Mouse (Mus musculus) urinary bladder, adult 18-20 months (tissue): ENCODE results near the gene Clns1a.

Experiments
- DNase-seq, 2 experiments: peaks; one replicate each; pipeline ENCODE4 v3.0.0; 2022; ENCODE audit warnings: low spot score in 2 of 2, mixed read lengths in 2 of 2

The Clns1a gene

GRCm38 (mm10) chr7:97696506-97697254 is at the start of gene Clns1a:
Gene Clns1a, plus strand, starts transcription at chr7:97696634.
- DNase-seq, result peak; percentile 84 to 91

GRCm38 (mm10) chr7:97647656-97648055 is 48.8 kb upstream of the Clns1a start:
- DNase-seq, result no peak

GRCm38 (mm10) chr7:97650729-97651128 is 45.7 kb upstream of the Clns1a start:
- no peak for DNase-seq

- DNase-seq, result no peak
Observed at GRCm38 (mm10) chr7:97656144-97656543, 40.3 kb upstream of the Clns1a start.

GRCm38 (mm10) chr7:97661634-97662033 is 34.8 kb upstream of the Clns1a start:
- no peak for DNase-seq

DNA sequence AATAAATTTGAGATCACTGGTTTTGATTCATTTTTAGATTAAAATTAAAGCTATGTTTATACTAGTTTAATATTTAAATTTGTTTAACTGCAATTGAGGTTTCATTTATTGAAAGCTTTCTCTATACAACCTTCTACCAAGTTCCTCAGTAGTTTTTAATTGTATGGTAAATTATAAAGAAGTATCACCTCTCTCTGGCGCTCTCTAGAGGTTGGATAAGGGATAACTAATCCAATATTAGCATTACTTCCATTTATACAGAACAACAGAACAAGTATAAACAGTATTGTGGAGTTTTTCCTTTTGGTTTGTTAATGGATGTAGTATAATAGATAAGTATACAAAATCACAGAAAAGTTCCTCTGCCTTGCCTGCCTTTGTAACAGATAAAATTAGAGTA is 17.2 kb upstream of the Clns1a start:
- no peak for DNase-seq

GRCm38 (mm10) chr7:97687831-97688230 is 8.6 kb upstream of the Clns1a start:
- DNase-seq, result no peak

GRCm38 (mm10) chr7:97695441-97695840 is 993 bp upstream of the Clns1a start:
- no peak for DNase-seq

GRCm38 (mm10) chr7:97696133-97696505 is 315 bp upstream of the Clns1a start:
- DNase-seq, result no peak

- no peak for DNase-seq
Observed at GRCm38 (mm10) chr7:97700173-97700572, 3.7 kb downstream of the Clns1a start.

- no peak for DNase-seq
Observed at GRCm38 (mm10) chr7:97701106-97701505, 4.7 kb downstream of the Clns1a start.

DNA sequence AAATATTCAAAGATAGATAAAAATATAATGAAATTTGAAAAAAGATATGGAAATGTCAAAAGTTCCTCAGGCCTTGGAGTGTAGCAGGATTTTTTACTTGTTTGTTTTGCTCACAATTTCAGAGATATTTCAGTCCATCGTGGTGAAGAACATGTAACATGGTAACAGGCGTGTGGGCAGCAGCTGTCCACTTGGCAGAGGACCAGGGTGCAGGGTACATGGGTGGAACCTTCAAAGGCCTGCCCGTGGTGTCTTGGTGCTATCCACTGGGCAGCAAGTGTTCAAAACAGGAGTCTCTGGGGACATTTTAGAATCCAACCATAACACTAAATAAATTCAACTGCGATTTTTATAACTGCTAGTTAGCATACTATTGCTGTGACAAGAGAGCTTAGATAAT is 10.7 kb downstream of the Clns1a start:
- no peak for DNase-seq

DNA sequence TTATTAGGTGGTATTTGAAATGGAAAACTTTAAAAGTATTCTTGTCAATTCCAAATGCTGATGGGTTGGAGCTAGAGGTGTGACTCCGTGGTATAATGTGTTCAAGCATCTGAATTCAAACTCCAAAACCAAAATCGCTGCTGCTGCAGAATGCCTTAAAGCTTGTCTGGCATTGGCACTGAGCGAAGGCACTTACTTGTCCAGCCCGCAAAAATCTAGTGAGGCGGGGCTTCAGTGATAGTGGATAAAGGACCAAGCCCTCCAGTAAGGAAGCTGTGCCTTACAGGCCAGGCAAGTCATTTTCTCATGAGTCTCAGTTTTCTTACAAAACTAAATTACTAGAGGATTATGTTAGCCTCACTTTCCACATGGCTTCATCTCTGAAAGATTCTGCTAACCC is 11.4 kb downstream of the Clns1a start:
- no peak for DNase-seq

DNA sequence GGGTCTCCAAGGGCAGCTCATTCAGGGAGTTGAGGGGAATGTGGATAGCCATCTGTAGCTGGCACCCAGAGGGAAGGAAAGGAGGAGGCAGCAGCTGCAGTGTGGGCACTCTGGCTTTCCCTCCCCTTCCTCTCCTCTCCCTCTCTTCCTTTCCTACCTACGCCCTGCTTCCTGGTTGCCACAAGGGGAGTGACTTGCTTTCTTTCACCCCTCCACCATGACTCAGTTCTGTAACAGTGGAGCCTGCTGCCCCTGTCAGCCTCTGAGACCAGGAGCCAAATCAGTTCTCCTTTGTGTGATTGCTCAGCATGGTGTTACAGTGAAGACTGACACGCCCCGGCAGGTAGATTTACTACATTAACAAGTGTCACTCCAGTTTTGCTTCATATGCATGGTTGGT is 12.8 kb downstream of the Clns1a start:
- no peak for DNase-seq

DNA sequence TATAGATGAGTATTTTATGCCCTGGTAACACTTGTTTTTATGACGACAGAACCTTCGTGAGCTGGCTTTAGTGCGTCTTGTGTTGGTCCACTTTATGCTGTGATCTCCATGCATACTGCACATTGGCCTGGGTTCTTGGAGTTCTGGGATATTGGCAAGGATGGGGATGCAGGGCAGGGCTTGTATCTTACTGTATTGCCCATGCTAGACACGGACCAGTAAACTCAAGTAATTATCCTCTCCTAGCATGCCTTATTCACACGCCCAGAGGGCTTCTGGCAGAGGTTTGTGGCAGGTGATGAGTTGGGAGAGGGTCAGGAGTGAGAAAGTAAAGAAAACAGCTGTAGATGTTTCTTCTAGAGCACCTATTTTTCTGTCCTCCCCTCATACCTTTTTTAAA is 18.2 kb downstream of the Clns1a start:
- no peak for DNase-seq

DNA sequence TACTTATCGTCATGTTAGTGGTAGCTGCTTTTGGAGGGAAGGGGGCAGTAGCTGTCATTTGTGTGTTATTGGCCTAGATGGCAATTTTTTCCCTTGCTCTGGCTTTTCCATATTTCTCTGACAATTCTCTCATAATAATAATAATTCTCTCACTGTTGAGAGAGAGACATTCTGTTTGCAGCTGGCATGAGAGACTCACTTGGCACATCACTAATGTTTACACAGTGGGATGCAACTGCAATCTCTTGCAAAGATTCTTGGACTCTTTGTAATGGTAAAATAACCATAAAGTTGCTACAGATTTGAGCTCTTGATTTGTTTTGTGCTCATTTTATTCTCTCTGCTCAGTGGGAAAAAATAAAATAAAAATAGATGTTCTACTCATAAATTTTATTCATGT is 20.9 kb downstream of the Clns1a start:
- no peak for DNase-seq

DNA sequence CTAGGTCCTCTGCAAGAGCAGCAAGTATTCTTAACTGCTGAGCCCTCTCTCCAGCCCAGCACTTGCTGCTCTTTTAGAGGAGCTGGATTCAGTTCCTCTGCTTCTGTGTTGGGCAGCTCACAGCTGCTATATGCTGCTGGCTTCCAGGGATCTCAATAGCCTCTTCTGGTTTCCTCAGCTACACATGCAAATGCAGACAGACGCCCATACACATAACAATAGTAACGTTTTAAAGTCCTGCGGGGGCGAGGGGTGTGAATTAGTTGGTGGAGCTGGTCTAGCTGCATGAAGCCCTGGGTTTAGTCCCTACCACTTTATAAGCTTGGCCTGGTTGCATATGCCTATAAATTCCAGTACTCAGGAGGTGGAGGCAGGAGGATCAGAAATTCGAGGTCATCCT is 22.6 kb downstream of the Clns1a start:
- DNase-seq, result no peak

- DNase-seq, result no peak
Observed at GRCm38 (mm10) chr7:97720109-97720508, 23.7 kb downstream of the Clns1a start.

DNA sequence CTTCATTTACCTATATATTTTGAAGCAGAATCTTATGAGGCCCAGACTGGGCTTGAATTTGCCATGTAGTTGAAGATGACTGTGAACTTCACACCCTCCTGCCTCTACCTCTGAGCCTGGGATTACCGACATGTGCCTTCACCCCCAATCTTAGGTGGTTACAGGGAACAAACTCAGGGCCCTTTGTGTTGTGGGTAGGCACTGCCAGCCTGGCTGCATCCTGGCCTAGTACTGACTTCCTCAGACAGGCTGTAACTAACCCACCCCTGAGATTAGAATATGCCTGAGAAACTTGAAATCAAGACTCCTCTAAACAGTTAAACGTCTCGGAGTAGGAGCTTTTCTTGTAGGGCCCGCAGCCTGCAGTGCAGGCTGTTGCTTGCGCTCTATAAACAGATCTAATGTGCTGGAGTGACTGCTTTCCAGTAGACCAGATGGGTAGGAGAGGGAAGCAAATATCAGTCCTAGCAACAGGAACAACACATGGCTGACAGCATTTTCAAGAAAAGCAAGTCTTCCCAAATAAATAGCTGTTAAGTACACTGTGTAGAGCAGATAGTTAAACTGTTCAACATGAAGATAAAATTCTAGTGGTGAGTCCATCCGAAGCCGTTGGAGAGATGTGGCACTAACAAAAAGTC is 26.0 kb downstream of the Clns1a start:
- DNase-seq, result no peak

DNA sequence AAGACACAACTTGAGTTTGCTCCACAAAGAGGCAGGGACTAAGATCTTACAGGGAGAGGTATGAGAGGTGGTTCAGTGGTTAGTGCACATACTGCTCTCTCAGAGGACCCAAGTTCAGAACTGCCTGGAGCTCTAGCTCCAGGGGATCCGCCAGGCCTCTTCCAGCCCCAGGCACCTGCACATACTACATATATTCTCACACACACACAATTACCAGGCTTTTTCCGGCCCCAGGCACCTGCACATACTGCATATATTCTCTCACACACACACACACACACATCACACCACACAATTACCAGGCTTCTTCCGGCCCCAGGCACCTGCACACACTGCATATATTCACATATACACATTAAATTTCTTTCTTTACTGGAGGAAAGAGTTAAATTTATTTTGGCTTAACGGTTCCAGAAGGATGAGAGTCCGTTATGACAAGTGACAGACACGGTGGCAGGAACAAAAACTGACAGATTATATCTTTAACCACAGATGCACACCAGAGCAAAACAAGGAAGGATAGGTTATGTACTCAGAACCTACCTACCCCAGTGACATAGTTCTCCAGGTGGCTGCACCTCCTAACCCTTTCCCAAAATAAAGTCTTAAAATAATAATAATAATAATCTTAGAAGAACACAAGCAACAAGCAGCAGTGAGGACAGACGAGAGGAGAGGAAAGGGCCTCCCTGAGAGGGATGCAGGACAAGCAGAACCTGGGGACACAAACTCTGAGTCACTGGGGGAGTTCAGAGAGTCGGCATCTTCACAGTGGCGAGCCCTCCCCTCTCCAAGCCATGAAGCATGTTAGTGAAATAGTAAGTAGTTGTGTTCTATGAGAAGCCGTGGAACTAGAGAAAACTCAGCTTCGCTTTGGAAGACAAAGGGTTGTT is 27.5 kb downstream of the Clns1a start:
- DNase-seq, result no peak

GRCm38 (mm10) chr7:97725401-97725800 is 29.0 kb downstream of the Clns1a start:
- no peak for DNase-seq

- DNase-seq, result no peak
Observed at GRCm38 (mm10) chr7:97726080-97726479, 29.6 kb downstream of the Clns1a start.

DNA sequence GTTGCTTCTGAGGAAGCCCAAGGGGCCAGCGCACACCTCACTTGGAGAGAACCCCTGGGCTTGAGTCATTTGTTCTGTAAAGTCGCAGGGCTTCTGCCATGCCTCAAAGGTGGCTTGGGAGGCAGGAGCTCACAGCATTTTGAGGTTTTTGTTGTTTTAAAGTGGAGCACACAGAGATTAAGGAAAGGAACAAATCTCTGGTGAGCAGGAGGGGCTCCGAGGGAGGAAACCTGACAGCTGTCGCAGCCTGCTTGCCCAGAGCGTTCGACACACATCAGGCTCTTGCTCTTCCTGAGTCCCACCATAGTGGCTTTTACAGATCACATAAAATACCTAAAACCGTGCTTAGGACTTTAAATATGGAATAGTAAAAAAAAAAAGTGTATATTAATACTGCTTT is 30.3 kb downstream of the Clns1a start:
- DNase-seq, result no peak
